Mouse (Mus musculus) embryonic fibroblast, embryonic 13.5 days (primary cell): ENCODE measurements at regions not wholly inside any gene's neighbourhood (a gene's known extent, or its start where the extent isn't known, plus 50 kb on each side); places are given as distances from the start of the nearest gene placed in this dataset.

Source experiments
- CTCF ChIP-seq: IDR thresholded peaks from 2 replicates; pipeline ENCODE4 v1.5.1; 2011; ENCODE audit warnings: mild to moderate bottlenecking, control low read depth, low read length, moderate library complexity, borderline replicate concordance; ENCODE audit not compliant: insufficient read depth
- POLR2A ChIP-seq: IDR thresholded peaks from 2 replicates; pipeline ENCODE4 v1.6.1; 2011; ENCODE audit warnings: low read depth, mild to moderate bottlenecking, control low read depth, low read length, moderate library complexity

- TF ChIP-seq POLR2A (no peak), CTCF (no peak)
Measured at GRCm38 (mm10) chr8:24364685-24365084, 361.0 kb downstream of the Adam3 start.
